In the genomic region with DNA sequence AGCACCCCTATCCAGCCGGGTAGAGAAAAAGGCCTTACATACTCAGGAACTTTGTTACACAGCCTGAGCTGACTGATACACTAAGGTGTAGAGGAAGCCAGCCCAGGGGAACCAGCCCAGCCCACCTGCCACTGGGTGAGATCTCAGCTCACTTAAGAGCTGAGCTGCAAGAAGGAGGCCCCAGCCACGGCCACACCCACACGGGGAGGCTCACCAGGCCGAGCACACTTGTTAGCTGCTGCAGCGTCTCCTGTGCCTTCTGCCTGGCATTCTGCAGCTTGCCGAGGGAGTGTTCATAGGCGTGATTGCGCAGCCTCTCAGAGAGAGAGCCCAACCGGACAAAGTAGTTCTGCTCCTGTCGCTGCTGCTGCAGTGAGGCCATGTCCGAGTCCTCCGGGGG, we compare ENCODE assay signal across 29 mouse cellular contexts. TPM values are rescaled to one million over a fixed set of nuclear protein-coding genes. Genes with fewer than 3 reads are reported as not detected.
DNase-seq lines count a peak whose midpoint lies in the region; ATAC-seq and TF ChIP-seq lines count a peak whose summit lies in the region.
"Had no signal": no experiment of that assay in that cellular context is flagged by ENCODE, and none has a peak within 500 bp of the region (broad histone marks: within the 10 kb centered on the region; RNA-seq: fewer than 3 reads in every experiment).

No protein-coding gene starts in this region.

- 0 out of 2 replicates have a peak overlapping the region, but pooled peaks have one; percentile 22 for H3K27ac ChIP-seq in embryonic facial prominence, embryonic 13.5 days
- H3K27ac ChIP-seq in embryonic facial prominence, embryonic 10.5 days (replicated peaks) = no peak overlapping the region
- H3K27ac ChIP-seq in ES-Bruce4 (ENCODE audit: insufficient read depth, low read length) = peak overlapping the region; percentile 40
- H3K27ac ChIP-seq in liver, embryonic 16.5 days (ENCODE audit: low read length) = 0 out of 2 replicates have a peak overlapping the region, but pooled peaks have one; percentile 6
- H3K27ac ChIP-seq in kidney, embryonic 15.5 days = no peak overlapping the region
- H3K27ac ChIP-seq: limb, embryonic 12.5 days; lung, embryonic 15.5 days; macrophage; midbrain, embryonic 12.5 days; neural tube, embryonic 12.5 days had no signal

- DNase-seq in embryonic facial prominence, embryonic 10.5 days (ENCODE audit: low spot score) = no peak
- no peak for DNase-seq in thymus, postnatal 4 days
- DNase-seq in urinary bladder, adult 18-20 months (ENCODE audit: low spot score in 2 of 2) = no peak
- DNase-seq: adrenal gland, postnatal 10 days; cerebellum, adult 11-12 months; cerebellum, postnatal 25 days; embryo, embryonic 11 days; gastrocnemius, postnatal 10 days; heart, postnatal 36 days; kidney, adult 18-20 months; kidney, postnatal 14 days had no signal

- peaks cover 18% of the 10 kb centered on the region for H3K4me1 ChIP-seq in embryonic facial prominence, embryonic 13.5 days
- H3K4me1 ChIP-seq in embryonic facial prominence, embryonic 10.5 days = peaks cover 18% of the 10 kb centered on the region
- H3K4me1 ChIP-seq in ES-Bruce4 (ENCODE audit: control insufficient read depth, insufficient read depth, low read length) = peaks cover 3% of the 10 kb centered on the region
- H3K4me1 ChIP-seq in liver, embryonic 16.5 days (ENCODE audit: control insufficient read depth, low read depth, low read length) = peaks cover 30% of the 10 kb centered on the region
- peaks cover 13% of the 10 kb centered on the region for H3K4me1 ChIP-seq in kidney, embryonic 15.5 days

- no peak for ATAC-seq in embryonic facial prominence, embryonic 13.5 days (ENCODE audit: insufficient number of reproducible peaks, insufficient read depth, low FRiP score, low TSS enrichment, low read depth)
- peak; percentile 25; the same call in 1 of the 2 replicates for ATAC-seq in granulocyte monocyte progenitor cell, adult 5-6 weeks (replicated peaks; ENCODE audit: poor library complexity, severe bottlenecking)
- no peak for ATAC-seq in liver, embryonic 16.5 days (ENCODE audit: low read depth)
- ATAC-seq in kidney, embryonic 15.5 days (replicated peaks; ENCODE audit: low FRiP score) = no peak
- ATAC-seq: hindbrain, embryonic 16.5 days had no signal

- TF ChIP-seq CTCF in ES-Bruce4 (IDR thresholded peaks at IDR 0.05; ENCODE audit: low read depth, low read length) = no peak

- TF ChIP-seq POLR2A in ES-Bruce4 (IDR thresholded peaks at IDR 0.05; ENCODE audit: insufficient read depth, low read length) = no peak

- WGBS in embryonic facial prominence, embryonic 13.5 days = 84% methylated on average over 12 of the region's 12 CpGs
- WGBS in embryonic facial prominence, embryonic 10.5 days = 91% methylated on average over 12 of the region's 12 CpGs
- 61% methylated on average over 12 of the region's 12 CpGs for WGBS in liver, embryonic 16.5 days (ENCODE audit: insufficient replicate concordance)
- WGBS in kidney, embryonic 15.5 days = 92% methylated on average over 12 of the region's 12 CpGs

- H3K27me3 ChIP-seq in embryonic facial prominence, embryonic 13.5 days = no peaks in the 10 kb centered on the region
- H3K27me3 ChIP-seq in embryonic facial prominence, embryonic 10.5 days (replicated peaks; ENCODE audit: low read depth, poor library complexity, severe bottlenecking) = no peaks in the 10 kb centered on the region
- no peaks in the 10 kb centered on the region for H3K27me3 ChIP-seq in ES-Bruce4 (ENCODE audit: control insufficient read depth, insufficient read depth, low read length, poor library complexity, severe bottlenecking)
- H3K27me3 ChIP-seq in liver, embryonic 16.5 days (ENCODE audit: control insufficient read depth, insufficient read depth, low read depth, low read length) = no peaks in the 10 kb centered on the region
- H3K27me3 ChIP-seq in kidney, embryonic 15.5 days = no peaks in the 10 kb centered on the region
- H3K27me3 ChIP-seq: limb, embryonic 12.5 days; lung, embryonic 15.5 days; midbrain, embryonic 12.5 days; neural tube, embryonic 12.5 days had no signal

- H3K4me2 ChIP-seq in embryonic facial prominence, embryonic 13.5 days = no peak overlapping the region
- no peak overlapping the region for H3K4me2 ChIP-seq in liver, embryonic 16.5 days (ENCODE audit: low read depth, low read length)
- no peak overlapping the region for H3K4me2 ChIP-seq in kidney, embryonic 15.5 days
- H3K4me2 ChIP-seq: limb, embryonic 12.5 days; lung, embryonic 15.5 days; midbrain, embryonic 12.5 days; neural tube, embryonic 12.5 days had no signal

- no peak for TF ChIP-seq EP300 in ES-Bruce4 (IDR thresholded peaks at IDR 0.05; ENCODE audit: insufficient read depth, low read depth, low read length)

- peaks cover 68% of the 10 kb centered on the region for H3K36me3 ChIP-seq in embryonic facial prominence, embryonic 13.5 days
- peaks cover 69% of the 10 kb centered on the region for H3K36me3 ChIP-seq in embryonic facial prominence, embryonic 10.5 days (replicated peaks)
- peaks cover 21% of the 10 kb centered on the region for H3K36me3 ChIP-seq in ES-Bruce4 (ENCODE audit: control insufficient read depth, insufficient read depth, low read length, poor library complexity, severe bottlenecking)
- H3K36me3 ChIP-seq in liver, embryonic 16.5 days (ENCODE audit: control insufficient read depth, insufficient read depth) = peaks cover 20% of the 10 kb centered on the region
- peaks cover 78% of the 10 kb centered on the region for H3K36me3 ChIP-seq in kidney, embryonic 15.5 days

- no peak overlapping the region for H3K4me3 ChIP-seq in embryonic facial prominence, embryonic 13.5 days
- H3K4me3 ChIP-seq in embryonic facial prominence, embryonic 10.5 days = no peak overlapping the region
- H3K4me3 ChIP-seq in ES-Bruce4 (ENCODE audit: low read depth, low read length) = no peak overlapping the region
- H3K4me3 ChIP-seq in liver, embryonic 16.5 days (ENCODE audit: low read depth, low read length) = no peak overlapping the region
- no peak overlapping the region for H3K4me3 ChIP-seq in kidney, embryonic 15.5 days (replicated peaks)
- H3K4me3 ChIP-seq: limb, embryonic 12.5 days; lung, embryonic 15.5 days; midbrain, embryonic 12.5 days; neural tube, embryonic 12.5 days had no signal

- no peak overlapping the region for H3K9ac ChIP-seq in embryonic facial prominence, embryonic 13.5 days
- no peak overlapping the region for H3K9ac ChIP-seq in ES-Bruce4 (ENCODE audit: low read depth, poor library complexity, severe bottlenecking)
- H3K9ac ChIP-seq in liver, embryonic 16.5 days (ENCODE audit: low read depth, low read length) = no peak overlapping the region
- no peak overlapping the region for H3K9ac ChIP-seq in kidney, embryonic 15.5 days
- H3K9ac ChIP-seq: limb, embryonic 12.5 days; lung, embryonic 15.5 days; midbrain, embryonic 12.5 days; neural tube, embryonic 12.5 days had no signal

- no peaks in the 10 kb centered on the region for H3K9me3 ChIP-seq in embryonic facial prominence, embryonic 13.5 days
- no peaks in the 10 kb centered on the region for H3K9me3 ChIP-seq in embryonic facial prominence, embryonic 10.5 days
- H3K9me3 ChIP-seq in ES-Bruce4 (replicated peaks; ENCODE audit: control insufficient read depth, insufficient read depth, low read length, poor library complexity, severe bottlenecking) = no peaks in the 10 kb centered on the region
- H3K9me3 ChIP-seq in liver, embryonic 16.5 days (replicated peaks; ENCODE audit: control insufficient read depth, low read length) = no peaks in the 10 kb centered on the region
- no peaks in the 10 kb centered on the region for H3K9me3 ChIP-seq in kidney, embryonic 15.5 days (replicated peaks)
- H3K9me3 ChIP-seq: limb, embryonic 12.5 days; lung, embryonic 15.5 days; midbrain, embryonic 12.5 days; neural tube, embryonic 12.5 days had no signal

RNA-seq across cellular contexts. Expression of a gene that starts 4.6 kb away (rescaled TPM):
- polyA plus RNA-seq in embryonic facial prominence, embryonic 13.5 days (2015; fragmentation: Nextera tagmentation; extraction: Ambion mirVana) = 4.1 and 4.3 TPM in 2 replicates
- 3.2 and 3.7 TPM in 2 replicates for polyA plus RNA-seq in embryonic facial prominence, embryonic 10.5 days (2016; fragmentation: Nextera tagmentation; extraction: Ambion mirVana)
- polyA plus RNA-seq in ES-Bruce4 (2011; ENCODE audit: insufficient read depth, insufficient read length, low read depth, missing spikeins) = 4.0 and 4.7 TPM in 2 replicates
- 8.2 and 14.5 TPM in 2 replicates for total RNA-seq in granulocyte monocyte progenitor cell, adult 5-6 weeks (2014; fragmentation: Nextera tagmentation)
- 2.7 and 6.1 TPM in 2 replicates for total RNA-seq in granulocyte monocyte progenitor cell, adult 5-6 weeks (2017)
- 3.4 and 4.2 TPM in 2 replicates for polyA plus RNA-seq in liver, embryonic 16.5 days (2015; fragmentation: Nextera tagmentation; extraction: Ambion mirVana)
- 6.0 and 6.2 TPM in 2 replicates for polyA plus RNA-seq in kidney, embryonic 15.5 days (2015; fragmentation: Nextera tagmentation; extraction: Ambion mirVana)

RNA-seq across cellular contexts. Expression of a gene that starts 11.5 kb away (rescaled TPM):
- polyA plus RNA-seq in embryonic facial prominence, embryonic 13.5 days (2015; fragmentation: Nextera tagmentation; extraction: Ambion mirVana) = 65.8 and 83.2 TPM in 2 replicates
- polyA plus RNA-seq in embryonic facial prominence, embryonic 10.5 days (2016; fragmentation: Nextera tagmentation; extraction: Ambion mirVana) = 67.7 and 72.2 TPM in 2 replicates
- 57.1 and 60.2 TPM in 2 replicates for polyA plus RNA-seq in ES-Bruce4 (2011; ENCODE audit: insufficient read depth, insufficient read length, low read depth, missing spikeins)
- 17.0 and 19.3 TPM in 2 replicates for total RNA-seq in granulocyte monocyte progenitor cell, adult 5-6 weeks (2014; fragmentation: Nextera tagmentation)
- 29.0 and 29.2 TPM in 2 replicates for total RNA-seq in granulocyte monocyte progenitor cell, adult 5-6 weeks (2017)
- polyA plus RNA-seq in liver, embryonic 16.5 days (2015; fragmentation: Nextera tagmentation; extraction: Ambion mirVana) = 35.9 and 37.6 TPM in 2 replicates
- polyA plus RNA-seq in kidney, embryonic 15.5 days (2015; fragmentation: Nextera tagmentation; extraction: Ambion mirVana) = 68.9 and 77.4 TPM in 2 replicates

RNA-seq across cellular contexts. Expression of a gene that starts 18.9 kb away (rescaled TPM):
- polyA plus RNA-seq in embryonic facial prominence, embryonic 13.5 days (2015; fragmentation: Nextera tagmentation; extraction: Ambion mirVana) = not detected in 2 replicates
- polyA plus RNA-seq in embryonic facial prominence, embryonic 10.5 days (2016; fragmentation: Nextera tagmentation; extraction: Ambion mirVana) = not detected in 2 replicates
- polyA plus RNA-seq in ES-Bruce4 (2011; ENCODE audit: insufficient read depth, insufficient read length, low read depth, missing spikeins) = not detected in 2 replicates
- total RNA-seq in granulocyte monocyte progenitor cell, adult 5-6 weeks (2014; fragmentation: Nextera tagmentation) = not detected in 2 replicates
- total RNA-seq in granulocyte monocyte progenitor cell, adult 5-6 weeks (2017) = not detected in 2 replicates
- not detected in 2 replicates for polyA plus RNA-seq in liver, embryonic 16.5 days (2015; fragmentation: Nextera tagmentation; extraction: Ambion mirVana)
- 0.31 TPM in 1 of 2 replicates, not detected in the other for polyA plus RNA-seq in kidney, embryonic 15.5 days (2015; fragmentation: Nextera tagmentation; extraction: Ambion mirVana)
- total RNA-seq: adrenal gland, postnatal 10 days; gastrocnemius, postnatal 10 days; heart, adult 18-20 months; heart, postnatal 36 days; layer of hippocampus, adult 8-10 months; left cerebral cortex, adult 8-10 months had no signal
- polyA plus RNA-seq: forebrain, embryonic 11.5 days; frontal cortex, adult 2 months; heart, embryonic 14.5 days; hindbrain, embryonic 16.5 days; limb, embryonic 12.5 days; lung, embryonic 15.5 days; macrophage; midbrain, embryonic 12.5 days; neural tube, embryonic 12.5 days; urinary bladder, adult 2 months had no signal

RNA-seq across cellular contexts. Expression of a gene that starts 21.9 kb away (rescaled TPM):
- polyA plus RNA-seq in embryonic facial prominence, embryonic 13.5 days (2015; fragmentation: Nextera tagmentation; extraction: Ambion mirVana) = 135 and 143 TPM in 2 replicates
- polyA plus RNA-seq in embryonic facial prominence, embryonic 10.5 days (2016; fragmentation: Nextera tagmentation; extraction: Ambion mirVana) = 279 and 301 TPM in 2 replicates
- polyA plus RNA-seq in ES-Bruce4 (2011; ENCODE audit: insufficient read depth, insufficient read length, low read depth, missing spikeins) = 162 and 174 TPM in 2 replicates
- total RNA-seq in granulocyte monocyte progenitor cell, adult 5-6 weeks (2014; fragmentation: Nextera tagmentation) = 149 and 159 TPM in 2 replicates
- 168 and 171 TPM in 2 replicates for total RNA-seq in granulocyte monocyte progenitor cell, adult 5-6 weeks (2017)
- polyA plus RNA-seq in liver, embryonic 16.5 days (2015; fragmentation: Nextera tagmentation; extraction: Ambion mirVana) = 86.0 and 89.7 TPM in 2 replicates
- 162 and 175 TPM in 2 replicates for polyA plus RNA-seq in kidney, embryonic 15.5 days (2015; fragmentation: Nextera tagmentation; extraction: Ambion mirVana)

RNA-seq across cellular contexts. Expression of a gene that starts 24.6 kb away (rescaled TPM):
- 13.5 and 14.1 TPM in 2 replicates for polyA plus RNA-seq in embryonic facial prominence, embryonic 13.5 days (2015; fragmentation: Nextera tagmentation; extraction: Ambion mirVana)
- polyA plus RNA-seq in embryonic facial prominence, embryonic 10.5 days (2016; fragmentation: Nextera tagmentation; extraction: Ambion mirVana) = 12.5 and 13.2 TPM in 2 replicates
- polyA plus RNA-seq in ES-Bruce4 (2011; ENCODE audit: insufficient read depth, insufficient read length, low read depth, missing spikeins) = 4.9 and 5.4 TPM in 2 replicates
- 16.8 and 17.3 TPM in 2 replicates for total RNA-seq in granulocyte monocyte progenitor cell, adult 5-6 weeks (2014; fragmentation: Nextera tagmentation)
- total RNA-seq in granulocyte monocyte progenitor cell, adult 5-6 weeks (2017) = 25.6 and 26.5 TPM in 2 replicates
- 5.2 and 5.7 TPM in 2 replicates for polyA plus RNA-seq in liver, embryonic 16.5 days (2015; fragmentation: Nextera tagmentation; extraction: Ambion mirVana)
- 13.1 TPM in 2 replicates for polyA plus RNA-seq in kidney, embryonic 15.5 days (2015; fragmentation: Nextera tagmentation; extraction: Ambion mirVana)

Comparison
In these comparisons a context has a peak if more than half of its experiments do, and no peak if none do; other contexts are left out.
1. H3K27ac ChIP-seq: peak in embryonic facial prominence, embryonic 13.5 days (single experiment), ES-Bruce4 (single experiment) and liver, embryonic 16.5 days (single experiment); none in embryonic facial prominence, embryonic 10.5 days (single experiment) and kidney, embryonic 15.5 days (single experiment).